Mouse (Mus musculus) limb, embryonic 14.5 days (tissue): ENCODE data around the gene Nr4a3. TPM values are rescaled to one million over a fixed set of nuclear protein-coding genes. Genes with fewer than 3 reads are reported as not detected.

ENCODE experiments used
- ATAC-seq: fragments of 200-750 bp; cut with Nextera tagmentation; 2 replicates; pipeline ENCODE4 v1.8.0; 2017; ENCODE audit warnings: low read depth, moderate number of reproducible peaks, moderate TSS enrichment; ENCODE audit not compliant: low FRiP score
- DNase-seq: peaks from one replicate; pipeline ENCODE4 v3.0.0-alpha.2; 2015; ENCODE audit warnings: low spot score
- H3K27ac ChIP-seq: fragments of 300-500 bp; sonication (generic); replicated peaks from 2 replicates; pipeline ENCODE4 v1.5.1; 2014; ENCODE audit warnings: low read depth, mild to moderate bottlenecking, low read length, moderate library complexity, mixed read lengths
- H3K27me3 ChIP-seq: fragments of 300-500 bp; sonication (generic); 2 replicates; pipeline ENCODE4 v1.6.1; 2014; ENCODE audit warnings: low read length, mixed read lengths; ENCODE audit not compliant: control insufficient read depth, insufficient read depth
- H3K36me3 ChIP-seq: fragments of 300-500 bp; sonication (generic); 2 replicates; pipeline ENCODE4 v1.6.1; 2014; ENCODE audit warnings: mild to moderate bottlenecking, low read length, moderate library complexity, mixed read lengths; ENCODE audit not compliant: control insufficient read depth, insufficient read depth
- H3K4me1 ChIP-seq: fragments of 300-500 bp; sonication (generic); 2 replicates; pipeline ENCODE4 v1.6.1; 2014; ENCODE audit warnings: antibody characterized with exemption, low read length, mixed read lengths; ENCODE audit not compliant: control insufficient read depth, insufficient read depth
- H3K4me2 ChIP-seq: fragments of 300-500 bp; sonication (generic); replicated peaks from 2 replicates; pipeline ENCODE4 v1.6.1; 2014; ENCODE audit warnings: low read depth, mild to moderate bottlenecking, low read length, moderate library complexity; ENCODE audit not compliant: severe bottlenecking
- H3K4me3 ChIP-seq: fragments of 300-500 bp; sonication (generic); replicated peaks from 2 replicates; pipeline ENCODE4 v1.5.1; 2014; ENCODE audit warnings: low read length
- H3K9ac ChIP-seq: fragments of 300-500 bp; sonication (generic); 2 replicates; pipeline ENCODE4 v1.6.1; 2014; ENCODE audit warnings: mild to moderate bottlenecking, low read depth, low read length, moderate library complexity; ENCODE audit not compliant: severe bottlenecking
- H3K9me3 ChIP-seq: fragments of 300-500 bp; sonication (generic); 2 replicates; pipeline ENCODE4 v1.6.1; 2016; ENCODE audit warnings: low read length; ENCODE audit not compliant: control insufficient read depth
- POLR2A ChIP-seq: fragments of 200-500 bp; IDR thresholded peaks from 2 replicates; pipeline ENCODE4 v1.8.0; 2012; ENCODE audit warnings: inconsistent platforms, mild to moderate bottlenecking, moderate library complexity, borderline replicate concordance; ENCODE audit not compliant: insufficient read depth, insufficient read length; ENCODE audit errors: extremely low read depth
- WGBS: fragments of 180-500 bp; shearing (Covaris S2); extraction: QIAGEN DNeasy Blood & Tissue Kit; methylation state at CpG from one replicate; pipeline ENCODE4 v1.1.7; 2014; 5-methylcytosine and 5-hydroxymethylcytosine counted together
- polyA plus RNA-seq, 2 experiments: library from polyadenylated mRNA; depleted of rRNA in 1 of 2; stranded (reverse) in 1 of 2; unstranded in 1 of 2; fragments of >200 nt; fragmentation: Nextera tagmentation in 1 of 2; extraction: Ambion mirVana in 1 of 2; gene quantifications; 2 replicates each; pipeline versions ENCODE4 v1.2.1 to v1.2.3; 2012 to 2014

Gene Nr4a3
- polyA plus RNA-seq, 2 experiments = 0.44 to 0.79 TPM

GRCm38 (mm10) chr4:48051086-48051673 lies 6.2 kb downstream of the Nr4a3 start:
- H3K4me1 ChIP-seq = peaks cover 23% of the 10 kb centered on the region; the same call in 1 of the 2 replicates
- H3K4me2 ChIP-seq = peak overlapping the region; percentile 56
- H3K9ac ChIP-seq = no peak overlapping the region
- no peak for TF ChIP-seq POLR2A
- peak overlapping the region; percentile 31 for H3K4me3 ChIP-seq
- H3K9me3 ChIP-seq = no peaks in the 10 kb centered on the region
- DNase-seq = no peak
- H3K36me3 ChIP-seq = no peaks in the 10 kb centered on the region
- no peak for ATAC-seq
- H3K27me3 ChIP-seq = peaks cover 92% of the 10 kb centered on the region
- no peak overlapping the region for H3K27ac ChIP-seq
- 9% methylated on average over 19 of the region's 19 CpGs for WGBS

GRCm38 (mm10) chr4:48051674-48052121 lies 6.7 kb downstream of the Nr4a3 start:
- no peaks in the 10 kb centered on the region for H3K9me3 ChIP-seq
- peak overlapping the region; percentile 56 for H3K4me2 ChIP-seq
- H3K36me3 ChIP-seq = no peaks in the 10 kb centered on the region
- H3K9ac ChIP-seq = peak overlapping the region; percentile 31; the same call in 1 of the 2 replicates
- H3K4me3 ChIP-seq = peak overlapping the region; percentile 31
- DNase-seq (no peak), ATAC-seq (no peak)
- WGBS = 2% methylated on average over 34 of the region's 37 CpGs
- no peak for TF ChIP-seq POLR2A
- peaks cover 21% of the 10 kb centered on the region; the same call in 1 of the 2 replicates for H3K4me1 ChIP-seq
- H3K27ac ChIP-seq = no peak overlapping the region
- H3K27me3 ChIP-seq = peaks cover 91% of the 10 kb centered on the region

GRCm38 (mm10) chr4:48061716-48062115 lies 16.8 kb downstream of the Nr4a3 start:
- Histone ChIP-seq H3K9me3 (no peaks in the 10 kb centered on the region), H3K4me2 (no peak overlapping the region), H3K9ac (no peak overlapping the region), H3K4me3 (no peak overlapping the region), H3K27me3 (no peaks in the 10 kb centered on the region), H3K27ac (no peak overlapping the region), H3K4me1 (no peaks in the 10 kb centered on the region), H3K36me3 (no peaks in the 10 kb centered on the region)
- WGBS = 45% methylated on average over 8 of the region's 8 CpGs
- TF ChIP-seq POLR2A = no peak
- ATAC-seq = no peak
- DNase-seq = no peak

- H3K4me1 ChIP-seq = no peaks in the 10 kb centered on the region
Observed at GRCm38 (mm10) chr4:48064311-48064710, 19.4 kb downstream of the Nr4a3 start.

GRCm38 (mm10) chr4:48066676-48067075 lies 21.7 kb downstream of the Nr4a3 start:
- no peaks in the 10 kb centered on the region for H3K27me3 ChIP-seq
- H3K36me3 ChIP-seq = no peaks in the 10 kb centered on the region
- 76% methylated on average over 2 of the region's 2 CpGs for WGBS
- no peak overlapping the region for H3K4me2 ChIP-seq
- H3K4me1 ChIP-seq = no peaks in the 10 kb centered on the region
- H3K9ac ChIP-seq = no peak overlapping the region
- H3K27ac ChIP-seq = no peak overlapping the region
- no peak overlapping the region for H3K4me3 ChIP-seq
- no peaks in the 10 kb centered on the region for H3K9me3 ChIP-seq
- ATAC-seq = no peak
- TF ChIP-seq POLR2A = no peak
- no peak for DNase-seq

More at GRCm38 (mm10) chr4:48064311-48064710, 19.4 kb downstream of the Nr4a3 start:
- ATAC-seq = no peak
- Histone ChIP-seq H3K4me3 (no peak overlapping the region), H3K27ac (no peak overlapping the region), H3K9ac (no peak overlapping the region), H3K4me2 (no peak overlapping the region), H3K9me3 (no peaks in the 10 kb centered on the region), H3K36me3 (no peaks in the 10 kb centered on the region), H3K27me3 (no peaks in the 10 kb centered on the region)
- WGBS = 48% methylated on average over 4 of the region's 4 CpGs
- no peak for TF ChIP-seq POLR2A
- DNase-seq = no peak

- Histone ChIP-seq H3K4me2 (no peak overlapping the region), H3K9me3 (no peaks in the 10 kb centered on the region), H3K36me3 (no peaks in the 10 kb centered on the region), H3K27me3 (no peaks in the 10 kb centered on the region), H3K4me3 (no peak overlapping the region), H3K9ac (no peak overlapping the region), H3K4me1 (no peaks in the 10 kb centered on the region), H3K27ac (no peak overlapping the region)
- DNase-seq = no peak
- 80% methylated on average over 7 of the region's 7 CpGs for WGBS
- ATAC-seq = no peak
- TF ChIP-seq POLR2A = no peak
Observed at GRCm38 (mm10) chr4:48069111-48069510, 24.2 kb downstream of the Nr4a3 start.
